Mouse (Mus musculus): Measurements from ENCODE around the gene Sgk2.
"Not testable (repeated sequence)": the region's sequence is repeated elsewhere in the genome, so short reads cannot be mapped to it uniquely, and the experiment has no call there.

The Sgk2 gene

DNA sequence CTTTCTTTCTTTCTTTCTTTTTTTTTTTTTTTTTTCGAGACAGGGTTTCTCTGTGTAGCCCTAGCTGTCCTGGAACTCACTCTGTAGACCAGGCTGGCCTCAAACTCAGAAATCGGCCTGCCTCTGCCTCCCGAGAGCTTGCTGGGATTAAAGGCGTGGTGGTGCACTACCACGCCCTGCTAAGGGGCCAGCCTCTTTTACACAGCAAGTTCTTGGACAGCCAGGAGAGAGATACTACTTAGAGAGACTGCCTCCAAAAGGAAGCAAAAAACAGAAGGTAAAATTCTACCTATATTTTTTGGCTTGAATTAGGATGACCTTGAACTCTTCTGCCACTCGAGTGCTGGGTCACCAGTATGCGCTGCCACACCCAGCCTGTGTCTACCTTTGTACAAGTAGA is 71.9 kb downstream of the Sgk2 start:
- not testable (repeated sequence) for DNase-seq (ENCODE audit: low spot score in 2 of 2)

DNA sequence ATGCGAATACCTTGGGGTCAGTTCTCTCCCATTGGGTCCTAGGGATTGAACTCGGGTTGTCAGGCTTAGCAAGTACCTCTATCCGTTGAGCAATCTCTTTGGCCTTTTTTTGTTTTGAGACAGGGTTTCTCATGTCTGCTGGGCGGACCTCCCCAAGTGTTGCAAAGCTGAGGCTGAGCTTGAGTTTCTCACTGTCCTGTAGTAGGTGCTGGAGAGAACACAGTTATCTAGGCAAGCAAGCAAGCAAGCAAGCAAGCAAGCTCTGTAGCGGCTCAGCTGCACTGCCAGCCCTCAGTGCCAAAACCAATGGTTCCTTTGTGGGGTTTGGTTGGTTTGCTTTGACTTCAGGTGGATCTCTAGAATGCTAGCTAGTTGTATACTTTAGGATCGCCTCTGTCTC is 73.5 kb downstream of the Sgk2 start:
- DNase-seq (ENCODE audit: low spot score in 2 of 2) = no peak

DNA sequence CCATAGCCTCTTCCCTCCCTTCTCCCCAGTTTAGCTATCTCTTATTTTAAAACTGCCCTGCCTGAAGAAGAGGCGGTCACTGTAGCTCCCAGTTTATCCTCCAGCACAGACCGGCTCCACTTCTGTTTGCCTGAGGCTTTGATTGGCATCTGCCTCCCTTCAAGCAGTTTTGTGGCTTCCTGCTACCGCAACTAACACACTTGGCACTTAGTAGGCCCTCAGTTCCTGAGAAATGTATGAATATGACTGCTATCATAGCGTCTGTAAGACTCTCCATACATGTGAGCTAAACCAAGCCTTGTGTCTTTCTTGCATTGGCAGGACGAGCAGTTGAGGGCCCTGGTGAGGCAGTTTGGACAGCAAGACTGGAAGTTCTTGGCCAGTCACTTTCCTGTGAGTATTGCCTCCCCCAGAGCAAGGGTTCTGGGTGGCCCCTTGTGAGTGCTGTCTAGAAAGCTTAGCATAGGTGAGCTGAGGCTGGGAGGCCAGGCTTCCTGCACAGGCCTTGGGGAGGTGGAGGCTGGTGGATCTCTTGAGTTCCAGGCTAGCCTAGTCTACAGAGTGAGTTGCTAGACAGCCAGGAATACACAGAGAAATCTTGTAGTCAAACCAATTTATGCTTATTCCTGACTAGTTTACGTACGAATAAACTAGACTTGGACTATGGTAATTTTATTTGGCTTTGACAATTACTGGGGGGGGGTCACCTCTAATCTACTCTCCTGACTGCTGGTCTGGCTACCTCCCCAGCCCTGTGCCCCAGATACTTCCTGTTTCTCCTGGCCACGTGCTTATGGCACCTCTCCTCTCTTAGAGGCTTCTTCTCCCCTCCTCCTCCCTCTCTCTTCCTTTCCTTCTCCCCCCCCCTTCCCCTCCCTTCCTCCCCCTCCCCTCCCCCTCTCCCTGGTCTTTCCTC is 74.3 kb downstream of the Sgk2 start:
- no peak for DNase-seq (ENCODE audit: low spot score in 2 of 2)

DNA sequence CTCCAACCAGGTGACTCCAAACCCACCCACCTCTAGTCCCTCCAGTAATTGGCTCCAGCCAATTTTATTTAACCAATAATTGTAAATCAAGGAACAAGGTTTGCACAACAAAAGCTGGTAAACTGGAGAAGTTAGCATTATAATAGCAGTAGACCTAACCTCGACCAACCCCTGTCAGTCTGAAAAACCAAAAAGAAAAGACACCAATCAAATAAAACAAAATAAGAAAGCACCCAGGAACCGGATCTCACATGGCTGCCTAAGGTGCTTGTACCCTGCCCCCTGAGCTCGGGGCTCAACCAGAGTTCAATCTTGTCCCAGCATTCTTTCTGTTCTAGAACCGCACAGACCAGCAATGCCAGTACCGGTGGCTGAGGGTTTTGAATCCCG is 75.0 kb downstream of the Sgk2 start:
- DNase-seq (ENCODE audit: low spot score in 2 of 2) = no peak

All from frontal cortex, postnatal 25 days (tissue).